Mouse (Mus musculus) heart, embryonic 14.5 days (tissue): ENCODE measurements at regions not wholly inside any gene's neighbourhood (a gene's known extent, or its start where the extent isn't known, plus 50 kb on each side); places are given as distances from the start of the nearest gene placed in this dataset.

Experiments
- ATAC-seq: fragments of 200-750 bp; cut with Nextera tagmentation; 2 replicates; pipeline ENCODE4 v1.8.0; 2017; ENCODE audit warnings: low read depth, moderate TSS enrichment; ENCODE audit not compliant: insufficient number of reproducible peaks, insufficient read depth, low FRiP score
- H3K27ac ChIP-seq, 2 experiments: fragments of 200-500 bp in 1 of 2; fragments of 300-500 bp in 1 of 2; sonication (generic) in 1 of 2; replicated peaks in 1 of 2; 2 replicates each; pipeline ENCODE4 v1.5.1; 2012 to 2014; ENCODE audit warnings: low read depth in 2 of 2, low read length in 2 of 2, control low read depth in 1 of 2, mild to moderate bottlenecking in 1 of 2, mixed read lengths in 1 of 2; ENCODE audit not compliant: control insufficient read depth in 1 of 2, insufficient read depth in 1 of 2
- H3K27me3 ChIP-seq: fragments of 300-500 bp; sonication (generic); 2 replicates; pipeline ENCODE4 v1.6.1; 2014; ENCODE audit warnings: mild to moderate bottlenecking, low read length, control low read depth; ENCODE audit not compliant: control insufficient read depth, insufficient read depth
- H3K36me3 ChIP-seq: fragments of 300-500 bp; sonication (generic); 2 replicates; pipeline ENCODE4 v1.6.1; 2014; ENCODE audit warnings: mild to moderate bottlenecking, control low read depth, low read length, mixed read lengths; ENCODE audit not compliant: control insufficient read depth, insufficient read depth
- H3K4me1 ChIP-seq, 2 experiments: fragments of 200-500 bp in 1 of 2; fragments of 300-500 bp in 1 of 2; sonication (generic) in 1 of 2; 2 replicates each; pipeline ENCODE4 v1.6.1; 2012 to 2014; ENCODE audit warnings: low read length in 2 of 2, control low read depth in 1 of 2, mixed read lengths in 1 of 2; ENCODE audit not compliant: control insufficient read depth in 2 of 2, insufficient read depth in 2 of 2
- H3K4me2 ChIP-seq: fragments of 300-500 bp; sonication (generic); 2 replicates; pipeline ENCODE4 v1.6.1; 2014; ENCODE audit warnings: mild to moderate bottlenecking, low read length
- H3K4me3 ChIP-seq, 2 experiments: fragments of 200-500 bp in 1 of 2; fragments of 300-500 bp in 1 of 2; sonication (generic) in 1 of 2; 2 replicates each; pipeline ENCODE4 v1.5.1; 2012 to 2014; ENCODE audit warnings: low read length in 2 of 2, mild to moderate bottlenecking in 2 of 2, control low read depth in 1 of 2, low read depth in 1 of 2, moderate library complexity in 1 of 2; ENCODE audit not compliant: control insufficient read depth in 1 of 2, insufficient read depth in 1 of 2
- H3K9ac ChIP-seq: fragments of 300-500 bp; sonication (generic); 2 replicates; pipeline ENCODE4 v1.6.1; 2014; ENCODE audit warnings: mild to moderate bottlenecking, low read length
- H3K9me3 ChIP-seq: fragments of 300-500 bp; sonication (generic); 2 replicates; pipeline ENCODE4 v1.6.1; 2016; ENCODE audit warnings: low read length, control low read depth; ENCODE audit not compliant: control insufficient read depth
- WGBS: fragments of 180-500 bp; shearing (Covaris S2); extraction: QIAGEN DNeasy Blood & Tissue Kit; methylation state at CpG from one replicate; pipeline ENCODE4 v1.1.7; 2014; 5-methylcytosine and 5-hydroxymethylcytosine counted together

DNA sequence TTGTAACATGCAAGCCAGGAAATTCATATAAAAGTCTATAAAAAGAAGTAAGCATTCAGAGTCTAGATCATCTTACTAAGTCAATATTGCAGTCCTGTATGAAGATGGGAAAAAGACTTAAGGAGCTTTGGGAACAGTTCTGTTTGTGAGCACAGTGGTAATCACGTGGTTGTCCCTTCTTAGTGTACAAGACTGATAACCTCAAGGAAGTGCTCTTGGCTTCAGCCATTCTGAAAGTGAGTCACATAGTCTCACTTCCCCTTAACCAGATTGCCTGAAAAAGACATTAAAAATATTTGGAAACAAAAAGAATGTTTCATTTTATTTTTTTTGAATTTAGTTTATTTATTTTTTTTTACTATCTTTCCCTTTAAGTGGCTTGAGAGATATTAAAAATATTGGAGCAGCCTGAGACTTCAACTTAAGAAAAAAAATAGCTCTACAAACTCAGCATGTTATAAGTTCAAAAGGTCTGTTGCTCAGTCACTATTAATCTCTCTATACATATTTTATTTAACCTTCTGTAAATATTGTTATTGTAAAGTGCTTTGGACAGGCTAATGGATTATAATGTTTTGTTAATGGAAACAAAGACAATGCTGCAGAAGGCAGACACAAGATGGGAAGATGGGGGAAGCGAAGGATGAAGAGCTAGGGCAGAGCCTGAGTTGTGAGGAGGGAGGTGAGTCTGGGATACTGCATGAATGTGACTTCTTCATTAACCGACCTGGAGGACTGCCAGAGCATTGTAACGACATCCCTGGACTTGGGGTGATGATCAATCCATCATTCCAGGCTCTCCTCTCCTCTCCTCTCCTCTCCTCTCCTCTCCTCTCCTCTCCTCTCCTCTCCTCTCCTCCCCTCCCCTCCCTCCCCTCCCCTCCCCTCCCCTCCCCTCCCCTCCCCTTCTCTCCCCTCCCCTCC is 300.2 kb upstream of the Mpdz start:
- Histone ChIP-seq H3K4me1 (peaks cover 13 to 19% of the 10 kb centered on the region in 2 experiments), H3K27me3 (no peaks in the 10 kb centered on the region), H3K4me3 (no peak overlapping the region), H3K9me3 (no peaks in the 10 kb centered on the region), H3K9ac (no peak overlapping the region), H3K27ac (no peak overlapping the region), H3K36me3 (no peaks in the 10 kb centered on the region), H3K4me2 (no peak overlapping the region)
- WGBS: 46% methylated on average over 4 of the region's 4 CpGs
- ATAC-seq: no peak

DNA sequence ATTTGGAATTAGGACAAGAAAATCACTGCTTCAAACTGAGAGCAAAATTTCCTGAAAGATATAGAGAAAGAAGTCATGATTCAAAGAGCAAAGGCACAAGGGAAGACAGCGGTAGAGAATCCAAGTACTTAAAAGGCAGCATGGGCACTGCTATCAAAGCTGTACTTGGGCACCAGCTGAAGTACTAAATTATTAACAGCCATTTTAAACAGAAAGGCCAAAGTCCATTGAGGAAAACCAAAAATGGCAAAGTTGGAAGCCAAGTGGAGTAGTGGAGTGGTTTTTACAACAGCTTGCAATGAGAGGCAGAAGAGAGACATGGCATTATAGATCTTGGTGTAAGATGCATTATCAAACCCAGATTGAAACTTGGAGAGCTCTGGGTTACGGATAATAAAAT is 291.8 kb upstream of the Mpdz start:
- WGBS: 95% methylated on average over 2 of the region's 2 CpGs
- Histone ChIP-seq H3K36me3 (no peaks in the 10 kb centered on the region), H3K27ac (no peak overlapping the region), H3K4me2 (no peak overlapping the region), H3K27me3 (no peaks in the 10 kb centered on the region), H3K9me3 (no peaks in the 10 kb centered on the region), H3K9ac (no peak overlapping the region), H3K4me1 (no peaks in the 10 kb centered on the region), H3K4me3 (no peak overlapping the region)
- no peak for ATAC-seq

DNA sequence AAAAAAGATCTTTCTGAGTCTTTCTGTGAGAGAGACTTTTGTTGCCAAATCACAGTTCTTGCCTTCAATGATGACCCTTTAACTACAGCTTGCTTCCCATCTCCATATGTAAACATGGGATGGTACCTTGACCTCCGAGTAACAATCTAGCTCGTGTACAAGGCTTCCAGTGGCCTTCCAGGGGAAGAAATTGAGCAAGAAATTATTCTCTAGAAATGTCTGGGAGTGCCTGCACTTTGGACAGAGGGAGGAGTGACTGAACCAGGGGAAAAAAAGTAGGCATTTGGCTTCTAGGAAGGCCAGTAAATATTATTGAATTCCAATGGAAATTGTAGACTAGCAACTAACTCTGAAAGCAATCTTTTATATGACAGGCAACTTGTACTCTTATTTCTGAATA is 287.8 kb upstream of the Mpdz start:
- no peaks in the 10 kb centered on the region for H3K36me3 ChIP-seq
- no peak overlapping the region for H3K4me3 ChIP-seq
- H3K9me3 ChIP-seq: no peaks in the 10 kb centered on the region
- no peak for ATAC-seq
- peaks cover 10 to 15% of the 10 kb centered on the region in 2 experiments for H3K4me1 ChIP-seq
- WGBS: 81% methylated on average over 2 of the region's 2 CpGs
- no peak overlapping the region for H3K4me2 ChIP-seq
- H3K27me3 ChIP-seq: no peaks in the 10 kb centered on the region
- no peak overlapping the region for H3K27ac ChIP-seq
- H3K9ac ChIP-seq: no peak overlapping the region

DNA sequence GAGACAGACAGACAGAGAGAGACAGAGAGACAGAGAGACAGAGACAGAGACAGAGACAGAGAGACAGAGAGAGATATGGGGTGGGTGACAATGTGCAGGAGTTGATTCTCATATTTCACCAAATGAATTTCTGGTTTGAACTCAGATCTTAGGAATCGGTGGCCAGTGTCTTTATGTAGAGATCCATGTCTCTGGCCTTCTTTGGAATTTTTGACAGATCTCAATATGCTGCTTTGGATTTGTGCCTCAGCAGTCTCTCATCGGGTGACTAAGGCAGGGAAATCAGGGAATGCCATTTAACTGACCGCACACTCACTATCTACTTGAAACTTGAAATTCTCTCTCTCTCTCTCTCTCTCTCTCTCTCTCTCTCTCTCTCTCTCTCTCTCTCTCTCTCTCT is 286.3 kb upstream of the Mpdz start:
- Histone ChIP-seq H3K27ac (no peak overlapping the region), H3K4me1 (peaks cover 10 to 15% of the 10 kb centered on the region in 2 experiments)

DNA sequence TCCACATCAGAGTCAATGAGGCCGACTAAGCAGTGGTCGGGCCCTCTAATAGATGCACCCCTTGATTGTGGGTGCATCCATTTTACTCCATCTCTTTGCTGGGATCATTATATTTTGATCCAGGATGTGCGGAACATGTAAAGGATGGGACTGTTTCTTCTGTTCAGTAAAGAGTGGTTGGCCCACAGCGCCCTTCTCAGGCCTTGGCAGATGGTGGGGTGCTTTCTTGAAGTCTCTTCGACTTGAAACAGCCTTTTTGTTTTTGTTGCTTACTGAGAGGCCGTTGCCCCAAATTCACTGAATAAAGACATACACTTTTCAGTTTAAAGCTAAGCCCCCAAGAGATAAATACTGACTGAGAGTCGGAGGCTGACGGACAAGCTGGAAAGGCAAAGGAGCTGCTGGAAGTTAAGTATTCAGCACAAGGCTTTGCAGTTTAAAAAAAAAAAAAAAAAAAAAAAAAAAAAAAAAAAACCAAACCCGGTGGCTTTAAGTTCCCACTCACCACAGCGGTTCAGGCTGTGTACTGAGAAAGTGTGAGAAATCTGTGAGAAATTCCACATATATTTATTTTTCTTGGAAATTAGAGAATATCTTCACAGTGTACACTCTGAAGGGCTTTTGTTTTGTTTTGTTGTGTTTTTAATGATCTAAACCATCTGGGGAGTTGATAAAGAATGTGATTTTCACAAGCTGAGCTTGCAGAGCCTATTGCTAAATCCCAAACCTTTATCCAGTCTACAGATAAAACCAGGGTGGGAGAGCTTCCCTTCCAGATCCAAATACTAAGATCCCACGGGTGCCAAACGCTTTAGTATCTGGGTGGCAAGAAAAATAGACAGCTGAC is 285.3 kb upstream of the Mpdz start:
- 53% methylated on average over 12 of the region's 12 CpGs for WGBS
- Histone ChIP-seq H3K36me3 (no peaks in the 10 kb centered on the region), H3K4me1 (peaks cover 10 to 15% of the 10 kb centered on the region in 2 experiments), H3K4me2 (no peak overlapping the region), H3K9me3 (no peaks in the 10 kb centered on the region), H3K27ac (peak overlapping the region; percentile 49 to 53), H3K9ac (no peak overlapping the region), H3K4me3 (no peak overlapping the region), H3K27me3 (no peaks in the 10 kb centered on the region)
- 0 out of 2 replicates have a peak, but pooled peaks have one; percentile 47 for ATAC-seq

More for the DNA sequence above, 286.3 kb upstream of the Mpdz start:
- no peaks in the 10 kb centered on the region for H3K9me3 ChIP-seq
- no peak overlapping the region for H3K9ac ChIP-seq
- no peak for ATAC-seq
- no peak overlapping the region for H3K4me3 ChIP-seq
- no peaks in the 10 kb centered on the region for H3K27me3 ChIP-seq
- WGBS: 26% methylated on average over 3 of the region's 3 CpGs
- H3K4me2 ChIP-seq: no peak overlapping the region
- no peaks in the 10 kb centered on the region for H3K36me3 ChIP-seq

DNA sequence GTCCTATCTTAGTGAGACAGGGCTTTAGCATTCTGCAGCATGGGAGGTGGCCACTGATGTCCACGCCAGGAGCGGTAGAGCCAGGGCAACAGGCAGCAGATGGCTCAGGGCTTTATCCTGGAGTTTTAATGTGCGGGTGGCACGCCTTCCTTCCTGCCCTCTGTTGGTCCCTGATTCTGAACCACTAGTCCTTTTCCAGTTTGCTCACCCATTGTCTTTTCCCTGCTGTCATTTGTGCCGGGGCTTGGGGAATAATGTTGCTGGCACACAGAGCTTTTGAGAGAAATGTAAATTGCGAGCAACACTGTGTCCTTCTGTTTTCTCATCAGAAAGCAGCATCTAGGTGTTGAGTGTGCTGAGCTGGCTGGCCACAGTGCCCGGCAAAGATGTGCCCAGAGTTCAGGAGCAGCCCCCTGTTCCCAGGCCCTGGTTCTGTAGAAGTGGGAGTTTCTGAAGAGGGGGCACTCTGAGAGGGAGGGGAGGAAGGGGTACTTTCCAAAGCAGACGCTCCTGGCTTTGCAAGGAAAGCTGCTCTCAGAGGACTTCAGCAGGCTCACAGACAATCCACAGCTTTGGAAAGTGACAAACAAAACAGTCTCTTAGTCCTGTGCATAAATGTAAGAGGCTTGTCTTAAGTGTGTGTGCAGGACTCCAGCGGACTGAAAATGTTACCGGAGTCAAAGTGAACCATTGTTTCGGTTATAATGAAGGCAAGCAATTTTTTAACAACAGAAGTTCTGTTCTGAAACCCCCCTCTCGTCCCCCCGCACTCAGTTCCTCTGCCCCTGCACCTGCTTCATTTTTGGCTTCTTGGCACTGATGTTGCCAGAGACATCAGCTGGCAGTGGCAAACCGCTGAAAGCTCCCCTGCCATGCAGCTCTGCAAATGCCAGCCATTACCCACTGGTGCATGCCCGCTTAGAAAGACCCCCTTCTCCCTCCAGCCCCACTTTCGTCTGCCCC is 284.4 kb upstream of the Mpdz start:
- WGBS: 59% methylated on average over 16 of the region's 16 CpGs
- no peak overlapping the region for H3K4me3 ChIP-seq
- H3K4me1 ChIP-seq: peaks cover 10 to 15% of the 10 kb centered on the region in 2 experiments
- no peaks in the 10 kb centered on the region for H3K9me3 ChIP-seq
- no peaks in the 10 kb centered on the region for H3K27me3 ChIP-seq
- no peak overlapping the region for H3K4me2 ChIP-seq
- peak overlapping the region; percentile 39 to 53; a peak in 3 of 4 replicates for H3K27ac ChIP-seq
- no peak for ATAC-seq
- 0 out of 2 replicates have a peak overlapping the region, but pooled peaks have one; percentile 34 for H3K9ac ChIP-seq
- H3K36me3 ChIP-seq: no peaks in the 10 kb centered on the region

DNA sequence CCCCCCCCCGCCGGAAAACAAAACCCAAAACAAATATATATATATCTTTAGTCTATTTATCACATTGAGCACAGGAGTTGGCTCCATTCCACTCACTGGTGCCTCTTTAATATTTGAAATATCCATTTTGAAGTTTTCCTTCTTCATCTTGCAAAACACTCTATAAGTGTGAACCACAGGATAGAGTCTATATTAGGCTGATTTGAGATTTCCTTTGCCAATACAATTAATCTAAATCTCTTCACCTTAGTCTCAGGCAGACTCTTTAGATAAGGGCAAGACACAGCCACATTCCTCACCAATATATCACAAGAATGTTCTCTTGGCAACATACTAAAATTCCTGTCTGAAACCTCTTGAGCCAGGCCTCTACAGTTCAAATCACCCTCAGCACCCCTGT is 282.1 kb upstream of the Mpdz start:
- Histone ChIP-seq H3K9ac (no peak overlapping the region), H3K4me1 (peaks cover 10 to 15% of the 10 kb centered on the region in 2 experiments), H3K4me2 (no peak overlapping the region), H3K36me3 (no peaks in the 10 kb centered on the region), H3K9me3 (no peaks in the 10 kb centered on the region), H3K4me3 (no peak overlapping the region), H3K27me3 (no peaks in the 10 kb centered on the region), H3K27ac (no peak overlapping the region)
- no peak for ATAC-seq
- WGBS: 93% methylated on average over 2 of the region's 2 CpGs
